Mouse (Mus musculus) CH12.LX (cell line): Measurements from ENCODE around the gene Mettl13. TPM values are rescaled to one million over a fixed set of nuclear protein-coding genes. Genes with fewer than 3 reads are reported as not detected.

ENCODE experiments used
- DNase-seq: peaks from one replicate; pipeline ENCODE4 v3.0.0-alpha.2; 2013; ENCODE audit errors: extremely low read depth
- H3K27ac ChIP-seq: 2 replicates; pipeline ENCODE4 v1.5.1; 2012; ENCODE audit warnings: low read depth, mild to moderate bottlenecking, control low read depth, moderate library complexity; ENCODE audit not compliant: insufficient read depth
- H3K27me3 ChIP-seq: replicated peaks from 2 replicates; pipeline ENCODE3; 2012; ENCODE audit warnings: inconsistent platforms
- H3K36me3 ChIP-seq, 2 experiments: replicated peaks in 1 of 2; 2 replicates each; pipeline versions ENCODE3 to v1.6.1; 2012; ENCODE audit warnings: inconsistent platforms in 1 of 2, low read length in 1 of 2, mild to moderate bottlenecking in 1 of 2, mixed read lengths in 1 of 2, moderate library complexity in 1 of 2; ENCODE audit not compliant: control insufficient read depth in 1 of 2, insufficient read depth in 1 of 2
- H3K4me1 ChIP-seq, 2 experiments: 2 replicates each; pipeline ENCODE4 v1.6.1; 2012; ENCODE audit warnings: inconsistent platforms in 1 of 2, moderate library complexity in 1 of 2; ENCODE audit not compliant: insufficient read depth in 2 of 2, control insufficient read depth in 1 of 2
- H3K4me2 ChIP-seq: 2 replicates; pipeline ENCODE4 v1.6.1; 2012; ENCODE audit warnings: low read depth, mild to moderate bottlenecking, control low read depth; ENCODE audit not compliant: poor library complexity, insufficient read depth, severe bottlenecking
- H3K4me3 ChIP-seq, 3 experiments: fragments of 150-350 bp in 1 of 3; sonication (generic) in 1 of 3; replicated peaks in 1 of 3; 2 replicates each; pipeline versions ENCODE3 to v1.5.1; 2011 to 2012; ENCODE audit warnings: low read depth in 2 of 3, low read length in 2 of 3, mild to moderate bottlenecking in 2 of 3, moderate library complexity in 2 of 3, control low read depth in 1 of 3, improper control_type of control experiment in 1 of 3, inconsistent platforms in 1 of 3, mixed read lengths in 1 of 3; ENCODE audit not compliant: poor library complexity in 1 of 3
- H3K79me2 ChIP-seq: replicated peaks from 2 replicates; pipeline ENCODE4 v1.6.1; 2012; ENCODE audit warnings: mild to moderate bottlenecking, moderate library complexity; ENCODE audit not compliant: control insufficient read depth, poor library complexity, insufficient read depth, severe bottlenecking; ENCODE audit errors: extremely low read depth
- H3K9ac ChIP-seq: 2 replicates; pipeline ENCODE4 v1.6.1; 2012; ENCODE audit warnings: low read depth, mild to moderate bottlenecking, control low read depth, moderate library complexity; ENCODE audit not compliant: insufficient read depth
- H3K9me3 ChIP-seq: replicated peaks from 2 replicates; pipeline ENCODE3; 2012; ENCODE audit warnings: low read length, inconsistent platforms, mixed read lengths
- BHLHE40 ChIP-seq: IDR thresholded peaks from 2 replicates; pipeline ENCODE4 v1.6.1; 2011; ENCODE audit warnings: mild to moderate bottlenecking, low read depth, low read length, improper control_type of control experiment
- CHD1 ChIP-seq: IDR thresholded peaks from 2 replicates; pipeline ENCODE4 v1.6.1; 2012; ENCODE audit warnings: low read depth, low read length, improper control_type of control experiment, inconsistent platforms
- CTCF ChIP-seq, 2 experiments: IDR thresholded peaks in 1 of 2; conservative IDR thresholded peaks in 1 of 2; 2 replicates each; pipeline ENCODE4 v1.5.1; 2011 to 2012; ENCODE audit warnings: low read depth in 2 of 2, low read length in 2 of 2, improper control_type of control experiment in 1 of 2, inconsistent platforms in 1 of 2, mild to moderate bottlenecking in 1 of 2, moderate library complexity in 1 of 2
- ELF1 ChIP-seq: IDR thresholded peaks from 2 replicates; pipeline ENCODE4 v1.6.1; 2014; ENCODE audit warnings: low read depth, mild to moderate bottlenecking, inconsistent platforms, low read length, improper control_type of control experiment
- EP300 ChIP-seq: IDR thresholded peaks from 2 replicates; pipeline ENCODE4 v1.6.1; 2011; ENCODE audit warnings: low read length, improper control_type of control experiment
- ETS1 ChIP-seq: conservative IDR thresholded peaks from 2 replicates; pipeline ENCODE4 v1.6.1; 2012; ENCODE audit warnings: low read depth, mild to moderate bottlenecking, inconsistent platforms, low read length, improper control_type of control experiment, moderate library complexity
- HCFC1 ChIP-seq: IDR thresholded peaks from 2 replicates; pipeline ENCODE4 v1.6.1; 2012; ENCODE audit warnings: low read depth, mild to moderate bottlenecking, inconsistent platforms, low read length, improper control_type of control experiment
- IRF4 ChIP-seq: IDR thresholded peaks from 2 replicates; pipeline ENCODE4 v1.6.1; 2014; ENCODE audit warnings: low read depth, mild to moderate bottlenecking, inconsistent platforms, low read length, improper control_type of control experiment
- JUN ChIP-seq: IDR thresholded peaks from 2 replicates; pipeline ENCODE4 v1.6.1; 2011; ENCODE audit warnings: low read depth, mild to moderate bottlenecking, low read length, improper control_type of control experiment, moderate library complexity; ENCODE audit not compliant: insufficient read depth
- JUND ChIP-seq: conservative IDR thresholded peaks from 2 replicates; pipeline ENCODE4 v1.6.1; 2011; ENCODE audit warnings: low read depth, low read length, improper control_type of control experiment
- KAT2A ChIP-seq: IDR thresholded peaks from 2 replicates; pipeline ENCODE4 v1.6.1; 2012; ENCODE audit warnings: low read length, improper control_type of control experiment, inconsistent platforms; ENCODE audit not compliant: insufficient replicate concordance
- MEF2A ChIP-seq: IDR thresholded peaks from 2 replicates; pipeline ENCODE4 v1.6.1; 2014; ENCODE audit warnings: low read depth, mild to moderate bottlenecking, inconsistent platforms, low read length, improper control_type of control experiment, borderline replicate concordance
- MXI1 ChIP-seq: IDR thresholded peaks from 2 replicates; pipeline ENCODE4 v1.6.1; 2011; ENCODE audit warnings: mild to moderate bottlenecking, low read depth, low read length, improper control_type of control experiment
- MYC ChIP-seq: IDR thresholded peaks from 2 replicates; pipeline ENCODE4 v1.6.1; 2011; ENCODE audit warnings: low read depth, mild to moderate bottlenecking, improper control_type of control experiment, low read length
- PAX5 ChIP-seq: IDR thresholded peaks from 2 replicates; pipeline ENCODE4 v1.6.1; 2012; ENCODE audit warnings: low read length, inconsistent platforms, mixed read lengths
- POLR2AphosphoS2 ChIP-seq: IDR thresholded peaks from 2 replicates; pipeline ENCODE4 v1.6.1; 2011; ENCODE audit warnings: low read depth, low read length, improper control_type of control experiment
- RCOR1 ChIP-seq: conservative IDR thresholded peaks from 2 replicates; pipeline ENCODE4 v1.6.1; 2012; ENCODE audit warnings: low read depth, mild to moderate bottlenecking, inconsistent platforms, low read length, improper control_type of control experiment
- SIN3A ChIP-seq: IDR thresholded peaks from 2 replicates; pipeline ENCODE4 v1.6.1; 2012; ENCODE audit warnings: low read length, improper control_type of control experiment, inconsistent platforms
- SMC3 ChIP-seq: IDR thresholded peaks from 2 replicates; pipeline ENCODE4 v1.6.1; 2011; ENCODE audit warnings: low read depth, low read length, improper control_type of control experiment
- USF1 ChIP-seq: IDR thresholded peaks from 2 replicates; pipeline ENCODE4 v1.6.1; 2014; ENCODE audit warnings: low read depth, mild to moderate bottlenecking, inconsistent platforms, low read length, improper control_type of control experiment
- USF2 ChIP-seq: conservative IDR thresholded peaks from 2 replicates; pipeline ENCODE4 v1.6.1; 2011; ENCODE audit warnings: low read depth, low read length, improper control_type of control experiment
- ZC3H11A ChIP-seq: IDR thresholded peaks from 2 replicates; pipeline ENCODE4 v1.6.1; 2012; ENCODE audit warnings: low read depth, mild to moderate bottlenecking, inconsistent platforms, low read length, improper control_type of control experiment
- ZNF384 ChIP-seq: IDR thresholded peaks from 2 replicates; pipeline ENCODE4 v1.6.1; 2012; ENCODE audit warnings: low read depth, low read length, improper control_type of control experiment, inconsistent platforms
- dilution Hi-C: fragments of 300-500 bp; cut with MboI; formaldehyde crosslinking; loops from 2 replicates; pipeline ENCODE4 v1.14.3; 2020; ENCODE audit warnings: low sequenced_read_pairs; ENCODE audit not compliant: extremely low pct_unique_long_range_greater_than_20kb, extremely low pct_ligation_motif_present
- in situ Hi-C: fragments of 300-500 bp; cut with MboI; formaldehyde crosslinking; loops from 3 replicates; pipeline ENCODE4 v1.14.3; 2019; ENCODE audit warnings: low sequenced_read_pairs, low pct_ligation_motif_present, low pct_unique_long_range_greater_than_20kb, mixed read lengths
- polyA plus RNA-seq: library from polyadenylated mRNA; unstranded; fragments of >175 nt; gene quantifications from 2 replicates; pipeline ENCODE4 v1.2.1, GENCODE M21; 2012; ENCODE audit warnings: low read depth; ENCODE audit not compliant: insufficient read length
- total RNA-seq, 2 experiments: library from RNA; depleted of rRNA; stranded (reverse); fragments of 300-350 nt in 1 of 2; fragments of >200 nt in 1 of 2; gene quantifications; 2 replicates each; pipeline ENCODE4 v1.2.3; 2012 to 2014

Gene Mettl13
- total and polyA plus RNA-seq, 3 experiments = 22.8 to 58.5 (median 23.8) TPM

- H3K4me2 ChIP-seq = peak overlapping the region; percentile 81
- H3K27ac ChIP-seq = no peak overlapping the region
- H3K4me1 ChIP-seq = peaks cover 6 to 23% of the 10 kb centered on the region in 2 experiments
- H3K9ac ChIP-seq = no peak overlapping the region
- H3K36me3 ChIP-seq = no peaks in the 10 kb centered on the region
- TF ChIP-seq ETS1 (peak; percentile 81), JUN (peak; percentile 71), JUND (peak; percentile 71; the same call in 1 of the 2 replicates), HCFC1 (no peak), EP300 (peak; percentile 67), MEF2A (0 out of 2 replicates have a peak, but pooled peaks have one; percentile 40), SIN3A (0 out of 2 replicates have a peak, but pooled peaks have one; percentile 14), ZNF384 (peak; percentile 47; the same call in 1 of the 2 replicates), ZC3H11A (no peak), USF2 (no peak), BHLHE40 (peak; percentile 64), KAT2A (no peak), CTCF (conservative IDR thresholded peaks at IDR 0.05 in 1 of 2, IDR thresholded peaks at IDR 0.05 in 1 of 2; ENCODE audit: low read depth in 2 of 2, low read length in 2 of 2) (no peak), IRF4 (peak; percentile 59; the same call in 1 of the 2 replicates), POLR2AphosphoS2 (no peak), ELF1 (no peak)
- TF ChIP-seq, all 38 proteins: peak for 9
- Histone ChIP-seq H3K79me2 (no peaks in the 10 kb centered on the region), H3K9me3 (no peaks in the 10 kb centered on the region), H3K27me3 (no peaks in the 10 kb centered on the region), H3K4me3 (no peak overlapping the region)
- DNase-seq = peak; percentile 65
- in situ Hi-C loops (no loop called here), dilution Hi-C loops (no loop called here)
Measured at GRCm38 (mm10) chr1:162509329-162510012, 38.9 kb downstream of the Mettl13 start.

GRCm38 (mm10) chr1:162508211-162509005 is 39.9 kb downstream of the Mettl13 start:
- no peaks in the 10 kb centered on the region for H3K79me2 ChIP-seq
- no peak overlapping the region for H3K4me3 ChIP-seq
- no peak overlapping the region for H3K9ac ChIP-seq
- no peaks in the 10 kb centered on the region for H3K36me3 ChIP-seq
- TF ChIP-seq BHLHE40 = no peak
- no peak for TF ChIP-seq JUN
- TF ChIP-seq HCFC1 = no peak
- TF ChIP-seq CHD1 = no peak
- no peak for TF ChIP-seq MXI1
- TF ChIP-seq PAX5 = no peak
- TF ChIP-seq MYC = no peak
- TF ChIP-seq USF1 = no peak
- TF ChIP-seq RCOR1 = no peak
- no peak for TF ChIP-seq SMC3
- no peak for DNase-seq
- H3K9me3 ChIP-seq = no peaks in the 10 kb centered on the region
- H3K4me1 ChIP-seq = peaks cover 6 to 23% of the 10 kb centered on the region in 2 experiments
- H3K27me3 ChIP-seq = no peaks in the 10 kb centered on the region
- dilution Hi-C loops (no loop called here), in situ Hi-C loops (no loop called here)
- H3K27ac ChIP-seq = no peak overlapping the region
- no peak overlapping the region for H3K4me2 ChIP-seq
